Mouse (Mus musculus): ENCODE results near the gene Tmem232. TPM values are rescaled to one million over a fixed set of nuclear protein-coding genes. Genes with fewer than 3 reads are reported as not detected.
A peak's percentile ranks its signal among the peaks of the same experiment; 100 is the strongest.
"Not testable (repeated sequence)": the region's sequence is repeated elsewhere in the genome, so short reads cannot be mapped to it uniquely, and the experiment has no call there.

Gene Tmem232
- total RNA-seq, 2 experiments from 2014 or later: 1.2 to 1.4 TPM

- peak in 1 of 2 experiments; percentile 24 for DNase-seq (ENCODE audit: low spot score in 2 of 2)
These were observed 4.4 kb downstream of the Tmem232 start for GRCm38 (mm10) chr17:65536156-65536555.

GRCm38 (mm10) chr17:65532381-65532780 is 8.2 kb downstream of the Tmem232 start:
- not testable (repeated sequence) for DNase-seq (ENCODE audit: low spot score in 2 of 2)

GRCm38 (mm10) chr17:65527529-65527928 is 13.1 kb downstream of the Tmem232 start:
- DNase-seq (ENCODE audit: low spot score in 2 of 2): no peak

- DNase-seq (ENCODE audit: low spot score in 2 of 2): no peak
These were observed 27.1 kb downstream of the Tmem232 start for GRCm38 (mm10) chr17:65513517-65513916.

GRCm38 (mm10) chr17:65484654-65485053 is 55.9 kb downstream of the Tmem232 start:
- no peak for DNase-seq (ENCODE audit: low spot score in 2 of 2)

- DNase-seq (ENCODE audit: low spot score in 2 of 2): peak in 1 of 2 experiments; percentile 20
These were observed 63.8 kb downstream of the Tmem232 start for GRCm38 (mm10) chr17:65476747-65477146.

- no peak for DNase-seq (ENCODE audit: low spot score in 2 of 2)
These were observed 89.8 kb downstream of the Tmem232 start for GRCm38 (mm10) chr17:65450818-65451217.

GRCm38 (mm10) chr17:65437906-65438305 is 102.7 kb downstream of the Tmem232 start:
- not testable (repeated sequence) for DNase-seq (ENCODE audit: low spot score in 2 of 2)

GRCm38 (mm10) chr17:65419124-65419523 is 121.5 kb downstream of the Tmem232 start:
- no peak for DNase-seq (ENCODE audit: low spot score in 2 of 2)

- DNase-seq (ENCODE audit: low spot score in 2 of 2): no peak
These were observed 135.3 kb downstream of the Tmem232 start for GRCm38 (mm10) chr17:65405309-65405708.

GRCm38 (mm10) chr17:65400914-65401313 is 139.7 kb downstream of the Tmem232 start:
- no peak for DNase-seq (ENCODE audit: low spot score in 2 of 2)

GRCm38 (mm10) chr17:65384411-65384962 is 156.1 kb downstream of the Tmem232 start:
- no peak for DNase-seq (ENCODE audit: low spot score in 2 of 2)

- peak; percentile 24 to 58 for DNase-seq (ENCODE audit: low spot score in 2 of 2)
These were observed 170.4 kb downstream of the Tmem232 start for GRCm38 (mm10) chr17:65370034-65370780.

GRCm38 (mm10) chr17:65365535-65366254 is 174.9 kb downstream of the Tmem232 start:
- no peak for DNase-seq (ENCODE audit: low spot score in 2 of 2)

- DNase-seq (ENCODE audit: low spot score in 2 of 2): no peak
These were observed 188.7 kb downstream of the Tmem232 start for GRCm38 (mm10) chr17:65351836-65352235.

GRCm38 (mm10) chr17:65340016-65340415 is 200.6 kb downstream of the Tmem232 start:
- no peak for DNase-seq (ENCODE audit: low spot score in 2 of 2)

GRCm38 (mm10) chr17:65330759-65331158 is 209.8 kb downstream of the Tmem232 start:
- DNase-seq (ENCODE audit: low spot score in 2 of 2): no peak

- DNase-seq (ENCODE audit: low spot score in 2 of 2): peak; percentile 10 to 15
These were observed 215.3 kb downstream of the Tmem232 start for GRCm38 (mm10) chr17:65325249-65325648.

- DNase-seq (ENCODE audit: low spot score in 2 of 2): no peak
These were observed 220.0 kb downstream of the Tmem232 start for GRCm38 (mm10) chr17:65320623-65321022.

GRCm38 (mm10) chr17:65299946-65300345 is 240.6 kb downstream of the Tmem232 start:
- DNase-seq (ENCODE audit: low spot score in 2 of 2): no peak

GRCm38 (mm10) chr17:65297831-65298230 is 242.8 kb downstream of the Tmem232 start:
- DNase-seq (ENCODE audit: low spot score in 2 of 2): no peak

GRCm38 (mm10) chr17:65252160-65252559 is 288.4 kb downstream of the Tmem232 start:
- DNase-seq (ENCODE audit: low spot score in 2 of 2): peak; percentile 3 to 10

All from layer of hippocampus, postnatal 14 days (tissue).